Mouse (Mus musculus): Measurements from ENCODE around the gene 4930524B15Rik. TPM values are rescaled to one million over a fixed set of nuclear protein-coding genes. Genes with fewer than 3 reads are reported as not detected.
"Not testable (repeated sequence)": the region's sequence is repeated elsewhere in the genome, so short reads cannot be mapped to it uniquely, and the experiment has no call there.

4930524B15Rik gene
- polyA plus RNA-seq, 1 experiment from 2014 or later = 0.28 TPM

GRCm38 (mm10) chr11:31980089-31980488, 14.7 kb downstream of the 4930524B15Rik start:
- not testable (repeated sequence) for H3K27me3 ChIP-seq (ENCODE audit: control insufficient read depth, insufficient read depth, low read length); DNase-seq; H3K9me3 ChIP-seq (ENCODE audit: control insufficient read depth, low read length); ATAC-seq (ENCODE audit: low FRiP score, low TSS enrichment); H3K4me2 ChIP-seq (ENCODE audit: low read length); H3K9ac ChIP-seq (replicated peaks; ENCODE audit: low read length); H3K4me1 ChIP-seq (ENCODE audit: control insufficient read depth, insufficient read depth, low read length); H3K27ac ChIP-seq (replicated peaks; ENCODE audit: low read depth, low read length); H3K36me3 ChIP-seq (ENCODE audit: control insufficient read depth, insufficient read depth, low read length); H3K4me3 ChIP-seq (replicated peaks; ENCODE audit: low read depth, low read length)
- WGBS = 87% methylated on average over 5 of the region's 5 CpGs

- 87% methylated on average over 7 of the region's 7 CpGs for WGBS
- H3K4me2 ChIP-seq (ENCODE audit: low read length) = no peak overlapping the region
- H3K36me3 ChIP-seq (ENCODE audit: control insufficient read depth, insufficient read depth, low read length) = no peaks in the 10 kb centered on the region
- no peaks in the 10 kb centered on the region; the same call in 1 of the 2 replicates for H3K9me3 ChIP-seq (ENCODE audit: control insufficient read depth, low read length)
- H3K27me3 ChIP-seq (ENCODE audit: control insufficient read depth, insufficient read depth, low read length) = no peaks in the 10 kb centered on the region
- no peak overlapping the region for H3K27ac ChIP-seq (replicated peaks; ENCODE audit: low read depth, low read length)
- H3K4me1 ChIP-seq (ENCODE audit: control insufficient read depth, insufficient read depth, low read length) = no peaks in the 10 kb centered on the region
- no peak overlapping the region for H3K9ac ChIP-seq (replicated peaks; ENCODE audit: low read length)
- no peak overlapping the region for H3K4me3 ChIP-seq (replicated peaks; ENCODE audit: low read depth, low read length)
- DNase-seq (no peak), ATAC-seq (ENCODE audit: low FRiP score, low TSS enrichment) (no peak)
Measured at GRCm38 (mm10) chr11:31981830-31982229, 16.4 kb downstream of the 4930524B15Rik start.

GRCm38 (mm10) chr11:31982247-31982943, 17.0 kb downstream of the 4930524B15Rik start:
- not testable (repeated sequence) for DNase-seq; H3K4me2 ChIP-seq (ENCODE audit: low read length); H3K4me1 ChIP-seq (ENCODE audit: control insufficient read depth, insufficient read depth, low read length); H3K9ac ChIP-seq (replicated peaks; ENCODE audit: low read length); H3K36me3 ChIP-seq (ENCODE audit: control insufficient read depth, insufficient read depth, low read length); H3K4me3 ChIP-seq (replicated peaks; ENCODE audit: low read depth, low read length); H3K27me3 ChIP-seq (ENCODE audit: control insufficient read depth, insufficient read depth, low read length); ATAC-seq (ENCODE audit: low FRiP score, low TSS enrichment); H3K9me3 ChIP-seq (ENCODE audit: control insufficient read depth, low read length); H3K27ac ChIP-seq (replicated peaks; ENCODE audit: low read depth, low read length)
- 84% methylated on average over 13 of the region's 13 CpGs for WGBS

GRCm38 (mm10) chr11:31983249-31983648, 17.9 kb downstream of the 4930524B15Rik start:
- ATAC-seq (ENCODE audit: low FRiP score, low TSS enrichment) = no peak
- no peak overlapping the region for H3K4me2 ChIP-seq (ENCODE audit: low read length)
- no peak for DNase-seq

GRCm38 (mm10) chr11:31984786-31985185, 19.4 kb downstream of the 4930524B15Rik start:
- H3K9me3 ChIP-seq (ENCODE audit: control insufficient read depth, low read length) = no peaks in the 10 kb centered on the region; the same call in 1 of the 2 replicates
- no peak overlapping the region for H3K4me3 ChIP-seq (replicated peaks; ENCODE audit: low read depth, low read length)
- H3K36me3 ChIP-seq (ENCODE audit: control insufficient read depth, insufficient read depth, low read length) = no peaks in the 10 kb centered on the region
- H3K27me3 ChIP-seq (ENCODE audit: control insufficient read depth, insufficient read depth, low read length) = no peaks in the 10 kb centered on the region
- DNase-seq = no peak
- no peaks in the 10 kb centered on the region for H3K4me1 ChIP-seq (ENCODE audit: control insufficient read depth, insufficient read depth, low read length)
- no peak overlapping the region for H3K9ac ChIP-seq (replicated peaks; ENCODE audit: low read length)
- no peak overlapping the region for H3K4me2 ChIP-seq (ENCODE audit: low read length)
- ATAC-seq (ENCODE audit: low FRiP score, low TSS enrichment) = no peak
- WGBS = 77% methylated on average over 2 of the region's 2 CpGs
- no peak overlapping the region for H3K27ac ChIP-seq (replicated peaks; ENCODE audit: low read depth, low read length)

More at GRCm38 (mm10) chr11:31983249-31983648, 17.9 kb downstream of the 4930524B15Rik start:
- H3K27me3 ChIP-seq (ENCODE audit: control insufficient read depth, insufficient read depth, low read length) = no peaks in the 10 kb centered on the region
- H3K4me1 ChIP-seq (ENCODE audit: control insufficient read depth, insufficient read depth, low read length) = no peaks in the 10 kb centered on the region
- no peak overlapping the region for H3K9ac ChIP-seq (replicated peaks; ENCODE audit: low read length)
- H3K4me3 ChIP-seq (replicated peaks; ENCODE audit: low read depth, low read length) = no peak overlapping the region
- no peaks in the 10 kb centered on the region for H3K36me3 ChIP-seq (ENCODE audit: control insufficient read depth, insufficient read depth, low read length)
- no peak overlapping the region for H3K27ac ChIP-seq (replicated peaks; ENCODE audit: low read depth, low read length)
- H3K9me3 ChIP-seq (ENCODE audit: control insufficient read depth, low read length) = no peaks in the 10 kb centered on the region; the same call in 1 of the 2 replicates

GRCm38 (mm10) chr11:31992535-31992934, 27.1 kb downstream of the 4930524B15Rik start:
- Histone ChIP-seq H3K9ac (replicated peaks; ENCODE audit: low read length) (no peak overlapping the region), H3K4me1 (ENCODE audit: control insufficient read depth, insufficient read depth, low read length) (no peaks in the 10 kb centered on the region), H3K4me3 (replicated peaks; ENCODE audit: low read depth, low read length) (no peak overlapping the region), H3K4me2 (ENCODE audit: low read length) (no peak overlapping the region), H3K27ac (replicated peaks; ENCODE audit: low read depth, low read length) (no peak overlapping the region), H3K36me3 (ENCODE audit: control insufficient read depth, insufficient read depth, low read length) (no peaks in the 10 kb centered on the region), H3K9me3 (ENCODE audit: control insufficient read depth, low read length) (no peaks in the 10 kb centered on the region), H3K27me3 (ENCODE audit: control insufficient read depth, insufficient read depth, low read length) (no peaks in the 10 kb centered on the region)
- 90% methylated on average over 3 of the region's 3 CpGs for WGBS
- no peak for DNase-seq
- no peak for ATAC-seq (ENCODE audit: low FRiP score, low TSS enrichment)

GRCm38 (mm10) chr11:31999716-32000115, 34.3 kb downstream of the 4930524B15Rik start:
- H3K27ac ChIP-seq (replicated peaks; ENCODE audit: low read depth, low read length) = peak overlapping the region; percentile 93
- no peaks in the 10 kb centered on the region for H3K27me3 ChIP-seq (ENCODE audit: control insufficient read depth, insufficient read depth, low read length)
- H3K36me3 ChIP-seq (ENCODE audit: control insufficient read depth, insufficient read depth, low read length) = peaks cover 17% of the 10 kb centered on the region
- H3K9ac ChIP-seq (replicated peaks; ENCODE audit: low read length) = no peak overlapping the region; the same call in 1 of the 2 replicates
- peak; percentile 26 for DNase-seq
- no peak for ATAC-seq (ENCODE audit: low FRiP score, low TSS enrichment)
- H3K4me3 ChIP-seq (replicated peaks; ENCODE audit: low read depth, low read length) = peak overlapping the region; percentile 52
- H3K4me1 ChIP-seq (ENCODE audit: control insufficient read depth, insufficient read depth, low read length) = peaks cover 17% of the 10 kb centered on the region
- H3K4me2 ChIP-seq (ENCODE audit: low read length) = peak overlapping the region; percentile 72
- 54% methylated on average over 2 of the region's 2 CpGs for WGBS
- no peaks in the 10 kb centered on the region for H3K9me3 ChIP-seq (ENCODE audit: control insufficient read depth, low read length)

- Histone ChIP-seq H3K4me1 (ENCODE audit: control insufficient read depth, insufficient read depth, low read length) (peaks cover 17% of the 10 kb centered on the region), H3K36me3 (ENCODE audit: control insufficient read depth, insufficient read depth, low read length) (peaks cover 22% of the 10 kb centered on the region), H3K4me2 (ENCODE audit: low read length) (peak within 1 kb of the TSS; percentile 72), H3K27ac (replicated peaks; ENCODE audit: low read depth, low read length) (peak within 1 kb of the TSS; percentile 95), H3K4me3 (replicated peaks; ENCODE audit: low read depth, low read length) (peak within 1 kb of the TSS; percentile 52), H3K9me3 (ENCODE audit: control insufficient read depth, low read length) (no peaks in the 10 kb centered on the region), H3K27me3 (ENCODE audit: control insufficient read depth, insufficient read depth, low read length) (no peaks in the 10 kb centered on the region), H3K9ac (replicated peaks; ENCODE audit: low read length) (peak within 1 kb of the TSS; percentile 91)
- ATAC-seq (ENCODE audit: low FRiP score, low TSS enrichment) = peak; percentile 91
- WGBS = under 1% methylated on average over 16 of the region's 16 CpGs
- peak; percentile 96 for DNase-seq
Measured at GRCm38 (mm10) chr11:32000281-32000680, 34.9 kb downstream of the 4930524B15Rik start, which contains the start of gene Nsg2. Gene Nsg2, plus strand, starts transcription at chr11:32000463.
